Mouse (Mus musculus) heart, adult 2 months (tissue): ENCODE measurements around the gene Pttg1ip.

Source experiments
- CTCF ChIP-seq: fragments of 200-600 bp; IDR thresholded peaks from 2 replicates; pipeline ENCODE4 v1.8.1; 2022; ENCODE audit warnings: antibody characterized with exemption, mild to moderate bottlenecking, moderate library complexity
- EP300 ChIP-seq: fragments of 200-500 bp; IDR thresholded peaks from 2 replicates; pipeline ENCODE4 v1.6.1; 2011; ENCODE audit warnings: low read depth, low read length, control low read depth; ENCODE audit not compliant: insufficient read depth

DNA sequence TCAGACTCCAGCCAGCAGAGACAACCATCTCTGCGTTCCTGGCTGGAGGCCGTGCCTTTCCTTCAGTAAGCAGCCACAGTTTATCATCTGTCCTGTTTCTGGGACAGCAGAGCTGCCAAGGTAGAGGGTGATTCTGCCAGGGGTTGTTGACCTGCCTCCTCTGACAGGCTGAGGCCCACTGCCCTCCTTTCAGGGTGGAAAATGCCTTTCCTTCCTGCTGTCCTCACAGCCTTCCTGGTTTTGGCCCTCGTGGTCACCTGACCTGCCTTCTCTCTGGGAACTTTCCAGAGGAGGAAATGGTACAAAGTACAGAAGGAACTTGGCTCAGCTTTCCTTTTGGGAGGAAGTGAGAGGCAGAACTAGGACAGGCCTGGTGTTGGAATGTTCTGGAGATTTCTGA lies 31.9 kb downstream of the Pttg1ip start:
- TF ChIP-seq CTCF (no peak), EP300 (peak; percentile 98)
